Mouse (Mus musculus) right cerebral cortex, postnatal 4 days (tissue): ENCODE measurements at regions not wholly inside any gene's neighbourhood (a gene's known extent, or its start where the extent isn't known, plus 50 kb on each side); places are given as distances from the start of the nearest gene placed in this dataset.
"Not testable (repeated sequence)": the region's sequence is repeated elsewhere in the genome, so short reads cannot be mapped to it uniquely, and the experiment has no call there.

ENCODE experiments used
- DNase-seq: peaks from one replicate; pipeline ENCODE4 v3.0.0-alpha.2; 2022

GRCm38 (mm10) chr6:48341367-48341766 is 54.0 kb upstream of the Krba1 start:
- not testable (repeated sequence) for DNase-seq

- DNase-seq, result not testable (repeated sequence)
Measured at GRCm38 (mm10) chr6:48336964-48337363, 58.4 kb upstream of the Krba1 start.

- DNase-seq, result no peak
Measured at GRCm38 (mm10) chr6:48288011-48288410, 107.4 kb upstream of the Krba1 start.

- not testable (repeated sequence) for DNase-seq
Measured at GRCm38 (mm10) chr6:48279646-48280045, 115.7 kb upstream of the Krba1 start.

DNA sequence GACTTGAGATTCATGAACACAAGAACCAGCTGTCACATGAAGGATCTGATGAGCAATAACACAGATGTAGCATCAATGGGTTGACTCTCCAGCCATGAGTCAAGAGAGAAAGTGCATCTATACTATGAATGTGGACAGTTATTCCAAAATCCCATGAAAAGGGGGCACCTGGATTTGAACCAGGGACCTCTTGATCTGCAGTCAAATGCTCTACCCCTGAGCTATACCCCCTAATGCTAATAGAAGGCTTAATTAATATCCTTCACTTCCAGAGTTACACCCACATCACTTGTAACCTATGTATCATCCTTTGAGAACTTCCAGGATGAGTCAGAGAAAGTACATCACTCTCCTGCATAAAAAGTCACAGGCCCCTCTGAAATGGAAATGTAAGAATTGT is 133.8 kb upstream of the Krba1 start:
- DNase-seq, result not testable (repeated sequence)

DNA sequence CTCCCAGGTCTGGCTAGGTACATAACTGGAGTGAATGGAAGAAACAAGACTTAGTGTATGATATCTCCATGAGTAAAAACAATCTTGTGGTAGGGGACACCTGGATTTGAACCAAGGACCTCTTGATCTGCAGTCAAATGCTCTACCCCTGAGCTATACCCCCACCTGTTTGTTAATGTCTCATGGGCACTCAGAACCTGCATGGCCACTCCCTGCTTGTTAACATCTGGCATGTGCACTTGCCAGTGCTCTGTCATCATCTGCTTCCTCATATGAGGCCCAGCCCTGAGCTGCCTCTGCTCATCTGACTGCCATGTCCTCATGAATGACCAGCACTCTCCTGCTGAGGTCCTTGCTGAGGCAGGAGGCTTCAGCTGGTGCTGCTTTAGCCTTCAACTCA is 142.4 kb upstream of the Krba1 start:
- not testable (repeated sequence) for DNase-seq

DNA sequence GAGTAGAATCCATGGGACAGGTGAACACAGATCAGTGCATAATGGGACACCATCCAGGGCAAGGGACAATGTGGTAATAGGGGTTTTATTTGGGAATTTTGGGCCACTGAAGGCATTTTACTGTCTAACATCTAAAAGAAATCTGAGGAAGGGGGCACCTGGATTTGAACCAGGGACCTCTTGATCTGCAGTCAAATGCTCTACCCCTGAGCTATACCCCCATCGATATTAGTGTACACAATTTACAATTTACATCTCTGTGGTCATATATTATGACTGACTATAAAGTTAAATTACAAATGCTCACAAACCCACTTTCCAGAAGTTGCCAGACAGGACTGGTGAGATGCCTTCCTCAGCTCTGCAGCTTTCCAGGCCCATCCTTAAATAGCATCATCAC is 143.4 kb upstream of the Krba1 start:
- no peak for DNase-seq

- not testable (repeated sequence) for DNase-seq
Measured at GRCm38 (mm10) chr6:48244191-48244590, 151.2 kb upstream of the Krba1 start.

DNA sequence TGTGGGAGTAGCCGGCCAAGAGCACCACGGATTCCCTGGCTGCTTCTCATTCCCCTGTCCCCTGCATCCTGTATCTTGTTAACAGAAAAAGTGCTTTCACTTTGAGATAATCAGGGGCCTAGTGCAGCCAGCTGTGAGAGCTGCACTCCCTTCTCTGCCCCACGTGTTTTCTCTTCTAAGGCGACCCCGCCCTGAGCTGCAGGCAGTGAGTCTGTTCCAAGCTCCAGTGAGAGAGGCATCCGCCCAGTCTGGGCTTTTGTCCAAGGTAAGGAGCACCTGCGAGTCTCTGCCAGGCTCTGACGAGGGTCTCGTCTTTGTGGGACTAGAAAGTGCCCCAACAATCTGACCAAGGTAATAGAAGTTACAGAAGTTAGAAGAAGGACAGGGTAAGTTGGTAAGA is 141.0 kb upstream of the Zfp746 start:
- DNase-seq, result no peak

- no peak for DNase-seq
Measured at GRCm38 (mm10) chr6:48224206-48224605, 137.8 kb upstream of the Zfp746 start.

- DNase-seq, result no peak
Measured at GRCm38 (mm10) chr6:48222971-48223370, 136.6 kb upstream of the Zfp746 start.

DNA sequence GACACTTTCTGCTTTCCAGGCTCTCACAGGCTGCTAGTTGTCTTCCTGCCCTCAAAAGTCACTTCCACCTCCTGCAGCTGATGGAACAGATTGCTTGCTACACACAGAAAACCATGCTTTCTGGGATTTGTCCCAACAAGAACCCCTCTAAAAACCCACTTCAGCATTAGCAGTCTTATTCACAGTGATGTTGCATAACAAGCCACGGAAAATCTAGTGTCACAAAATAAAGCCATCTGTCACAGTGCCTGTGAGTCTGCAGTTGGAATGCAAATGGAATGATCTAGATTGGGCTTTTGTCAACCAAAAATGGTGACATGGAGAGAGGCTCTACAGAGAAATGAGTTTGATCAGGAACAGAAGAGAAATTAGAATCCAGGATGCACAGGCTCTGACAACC is 135.4 kb upstream of the Zfp746 start:
- not testable (repeated sequence) for DNase-seq

DNA sequence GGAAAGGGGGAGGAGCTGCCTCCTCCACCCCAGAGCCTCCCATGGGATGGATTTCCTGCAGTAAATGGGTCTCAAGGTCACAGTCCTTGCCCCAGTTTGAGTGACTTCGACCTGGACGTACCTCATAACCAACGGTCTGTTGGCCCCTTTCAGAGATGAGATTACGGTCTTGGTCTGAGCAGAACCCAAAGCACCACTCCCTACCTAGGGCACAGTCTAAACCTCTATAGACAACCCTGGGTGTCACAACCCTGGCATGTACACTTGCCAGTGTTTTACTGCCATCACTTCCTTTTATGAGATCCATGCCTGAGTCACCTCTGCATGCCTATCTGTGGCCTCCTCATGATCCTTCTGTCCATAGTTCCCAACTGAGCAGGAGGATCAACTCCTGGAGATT is 128.8 kb upstream of the Zfp746 start:
- DNase-seq, result no peak

GRCm38 (mm10) chr6:48209739-48210138 is 123.3 kb upstream of the Zfp746 start:
- DNase-seq, result no peak

DNA sequence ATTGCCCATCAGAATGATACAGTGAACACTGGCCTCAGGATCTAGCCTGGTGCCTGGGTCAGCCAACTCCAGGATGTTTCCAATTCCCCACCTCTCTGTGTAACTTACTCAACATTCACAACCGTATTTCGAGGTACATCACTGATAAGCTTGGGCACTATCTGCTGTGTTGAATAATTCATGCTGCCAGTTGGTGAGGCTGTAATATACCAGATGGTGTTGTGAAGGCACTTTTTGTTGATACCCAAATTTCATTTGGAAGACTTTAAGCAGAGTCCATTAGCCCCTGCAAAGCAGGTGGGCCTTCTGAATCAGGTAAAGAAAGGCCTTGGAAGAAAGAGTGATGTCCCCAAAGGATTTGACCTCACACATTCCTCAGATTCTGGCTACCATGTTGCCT is 122.7 kb upstream of the Zfp746 start:
- no peak for DNase-seq

- no peak for DNase-seq
Measured at GRCm38 (mm10) chr6:48205722-48206121, 119.3 kb upstream of the Zfp746 start.

- no peak for DNase-seq
Measured at GRCm38 (mm10) chr6:48199951-48200350, 113.6 kb upstream of the Zfp746 start.

DNA sequence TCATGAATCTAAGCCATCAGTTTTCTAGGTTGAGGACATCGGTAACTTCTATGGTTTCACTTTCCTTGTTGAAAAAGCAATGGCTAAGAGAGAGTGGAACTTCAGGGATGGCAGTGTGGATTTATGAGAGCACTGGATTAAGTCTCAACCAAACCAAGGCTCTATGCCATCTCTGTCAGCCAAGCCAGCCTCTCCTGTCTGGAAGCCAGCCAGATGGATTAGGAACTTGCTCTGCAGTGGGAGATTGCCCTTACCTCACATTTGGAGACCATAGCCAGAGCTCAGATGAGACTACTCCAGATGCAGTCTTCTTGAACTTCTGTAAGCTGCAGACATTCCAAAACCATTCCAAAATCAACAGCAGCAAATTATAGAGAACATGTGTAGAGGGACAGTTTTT is 112.4 kb upstream of the Zfp746 start:
- no peak for DNase-seq

GRCm38 (mm10) chr6:48197696-48198378 is 111.4 kb upstream of the Zfp746 start:
- no peak for DNase-seq

GRCm38 (mm10) chr6:48188363-48188762 is 102.0 kb upstream of the Zfp746 start:
- DNase-seq, result not testable (repeated sequence)

- no peak for DNase-seq
Measured at GRCm38 (mm10) chr6:48185311-48185710, 98.9 kb upstream of the Zfp746 start.

GRCm38 (mm10) chr6:48178360-48179120 is 92.1 kb upstream of the Zfp746 start:
- peak; percentile 3 for DNase-seq

- peak; percentile 68 for DNase-seq
Measured at GRCm38 (mm10) chr6:48177936-48178335, 91.5 kb upstream of the Zfp746 start.

DNA sequence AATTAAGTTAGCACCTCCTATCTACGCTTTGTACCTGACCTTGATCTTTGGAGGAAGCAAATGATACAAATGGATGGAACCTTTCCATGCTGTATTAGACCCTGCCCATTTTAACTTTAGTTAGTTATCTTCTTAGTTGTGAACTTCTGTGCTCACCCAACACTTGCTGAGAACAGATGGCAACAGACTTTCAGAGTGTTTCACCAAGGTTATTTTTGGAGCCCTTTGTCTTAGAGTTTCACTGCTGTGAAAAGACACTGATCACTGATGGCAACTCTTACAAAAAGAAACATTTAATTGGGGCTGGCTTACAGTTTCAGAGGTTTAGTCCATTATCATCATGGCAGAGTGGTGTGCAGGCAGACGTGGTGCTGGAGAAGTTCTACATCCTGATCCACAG is 88.8 kb upstream of the Zfp746 start:
- DNase-seq, result no peak
